8 mouse cellular contexts compared by ENCODE assay signal in the genomic region with DNA sequence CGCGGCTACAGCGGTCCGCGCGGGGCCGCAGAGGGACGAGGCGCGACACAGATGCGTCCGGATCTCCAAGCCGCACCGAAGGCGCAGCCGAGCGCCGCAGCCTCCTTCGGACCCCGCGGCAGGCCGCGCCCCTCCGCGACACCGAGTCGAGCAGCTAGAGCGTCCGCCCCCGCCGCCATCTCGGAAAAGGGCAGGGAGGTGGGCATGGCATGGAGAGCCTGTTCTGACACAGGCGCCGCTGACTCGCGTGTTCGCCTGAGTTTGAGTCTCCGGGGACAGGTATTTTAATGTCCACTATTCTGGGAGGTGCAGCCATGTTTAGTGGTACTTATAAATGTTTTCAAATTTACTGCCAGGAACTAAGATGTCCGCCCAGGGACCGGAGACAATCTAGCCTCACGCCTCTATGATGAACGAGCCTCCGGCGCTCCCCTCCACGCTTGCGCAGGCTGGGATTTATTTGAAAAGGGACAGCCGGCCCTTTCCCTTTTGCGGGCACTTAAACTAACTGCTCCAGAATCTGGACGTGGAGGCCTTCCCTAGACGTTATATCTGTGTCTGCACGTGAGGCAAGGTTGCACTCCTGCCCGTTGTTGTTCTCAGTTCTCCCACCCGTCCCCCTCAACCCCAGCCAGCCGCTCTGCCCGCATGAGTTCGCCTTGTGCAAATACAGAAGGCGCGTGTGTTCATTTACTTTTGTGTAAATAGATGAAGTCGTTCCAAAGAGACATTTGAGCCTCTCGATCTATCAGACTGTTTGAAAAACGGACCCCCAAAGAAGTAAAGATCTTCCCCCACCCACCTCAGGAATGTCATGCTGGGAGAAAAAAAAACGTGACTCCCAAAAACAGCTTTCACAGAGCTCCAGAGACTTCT. TPM values are rescaled to one million over a fixed set of nuclear protein-coding genes. Genes with fewer than 3 reads are reported as not detected.
DNase-seq lines count a peak whose midpoint lies in the region; ATAC-seq lines count a peak whose summit lies in the region.

No protein-coding gene starts in this region.

- H3K4me2 ChIP-seq in hindbrain, embryonic 16.5 days (ENCODE audit: low read length): peak overlapping the region; percentile 62

- peak overlapping the region; percentile 92 for H3K27ac ChIP-seq in hindbrain, embryonic 16.5 days (ENCODE audit: low read depth, low read length)

- H3K9ac ChIP-seq in hindbrain, embryonic 16.5 days (ENCODE audit: low read depth, low read length): peak overlapping the region; percentile 96

- H3K4me3 ChIP-seq in hindbrain, embryonic 16.5 days (ENCODE audit: low read length): peak overlapping the region; percentile 91

- peak; percentile 95 for DNase-seq in ZHBTc4 (ENCODE audit: low read depth, low spot score)
- peak; percentile 69 to 88 for DNase-seq in cerebellum, postnatal 4 days (ENCODE audit: low spot score in 2 of 2)
- DNase-seq in gastrocnemius, adult 18-20 months (ENCODE audit: low spot score): peak; percentile 87
- DNase-seq in left cerebral cortex, adult 11 months (ENCODE audit: low spot score): peak; percentile 73
- peak; percentile 92 to 93 for DNase-seq in lung, postnatal 4 days
- peak; percentile 96 for DNase-seq in retina, postnatal 1 day
- peak; percentile 93 for DNase-seq in thymus, postnatal 4 days

- WGBS in hindbrain, embryonic 16.5 days: under 1% methylated on average over 50 of the region's 62 CpGs

- H3K27me3 ChIP-seq in hindbrain, embryonic 16.5 days (replicated peaks; ENCODE audit: control insufficient read depth, insufficient read depth, low read length): no peaks in the 10 kb centered on the region

- no peaks in the 10 kb centered on the region for H3K9me3 ChIP-seq in hindbrain, embryonic 16.5 days (ENCODE audit: control insufficient read depth, low read length)

- H3K4me1 ChIP-seq in hindbrain, embryonic 16.5 days (ENCODE audit: control insufficient read depth, insufficient read depth, low read depth, low read length): peaks cover 10% of the 10 kb centered on the region

- H3K36me3 ChIP-seq in hindbrain, embryonic 16.5 days (ENCODE audit: control insufficient read depth, insufficient read depth, low read length): peaks cover 8% of the 10 kb centered on the region; the same call in 1 of the 2 replicates

- peak; percentile 96 for ATAC-seq in hindbrain, embryonic 16.5 days

RNA-seq across cellular contexts. Expression of a gene that starts 3.5 kb away (rescaled TPM):
- 10 to 100 TPM; 12.3 to 12.5 TPM for total RNA-seq in gastrocnemius, adult 18-20 months (2021)
- polyA plus RNA-seq in hindbrain, embryonic 16.5 days (2015; fragmentation: Nextera tagmentation; extraction: Ambion mirVana): 181 and 190 TPM in 2 replicates

RNA-seq across cellular contexts. Expression of a gene that starts 24.4 kb away (rescaled TPM):
- total RNA-seq in gastrocnemius, adult 18-20 months (2021): not detected
- polyA plus RNA-seq in hindbrain, embryonic 16.5 days (2015; fragmentation: Nextera tagmentation; extraction: Ambion mirVana): 0.38 and 0.40 TPM in 2 replicates

RNA-seq across cellular contexts. Expression of a gene that starts 40.3 kb away (rescaled TPM):
- under 1 TPM; 0.80 to 0.88 TPM for total RNA-seq in gastrocnemius, adult 18-20 months (2021)
- polyA plus RNA-seq in hindbrain, embryonic 16.5 days (2015; fragmentation: Nextera tagmentation; extraction: Ambion mirVana): 10.7 and 13.9 TPM in 2 replicates

RNA-seq across cellular contexts. Expression of a gene that starts 56.6 kb away (rescaled TPM):
- 10 to 100 TPM; 32.1 to 45.8 TPM for total RNA-seq in gastrocnemius, adult 18-20 months (2021)
- polyA plus RNA-seq in hindbrain, embryonic 16.5 days (2015; fragmentation: Nextera tagmentation; extraction: Ambion mirVana): 28.3 and 35.1 TPM in 2 replicates

Comparison
In these comparisons a context has a peak if more than half of its experiments do, and no peak if none do; other contexts are left out.
1. Peak in every context shown above with its lines: DNase-seq, ATAC-seq, H3K4me3 ChIP-seq and H3K27ac ChIP-seq.